Mouse (Mus musculus): ENCODE measurements at regions not wholly inside any gene's neighbourhood (a gene's known extent, or its start where the extent isn't known, plus 50 kb on each side); places are given as distances from the start of the nearest gene placed in this dataset.
"Not testable (repeated sequence)": the region's sequence is repeated elsewhere in the genome, so short reads cannot be mapped to it uniquely, and the experiment has no call there.

- in situ Hi-C loops (cut with MseI, MboI), result no loop called here
Observed at GRCm38 (mm10) chr7:64032921-64033354, 94.2 kb upstream of the Klf13 start.

DNA sequence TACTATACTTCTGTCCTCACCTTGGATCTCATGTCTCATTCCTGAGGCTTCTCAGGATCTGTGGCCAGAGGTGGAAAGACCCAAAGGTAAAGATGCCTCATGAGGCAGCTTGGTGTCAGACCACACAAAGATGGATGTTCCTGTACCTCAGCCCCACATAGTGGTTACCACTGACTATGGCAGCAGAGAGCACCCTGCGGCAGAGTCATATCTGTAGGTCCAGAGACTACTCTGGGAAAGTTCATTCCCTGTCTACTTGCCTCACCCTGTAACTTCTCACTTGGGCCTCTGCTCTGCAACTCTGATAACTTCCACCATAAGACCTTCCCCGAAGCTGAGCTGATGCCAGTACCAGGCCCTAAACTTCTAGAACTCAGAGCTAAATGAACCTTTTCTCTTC lies 91.9 kb upstream of the Klf13 start:
- in situ Hi-C loops (cut with MseI, MboI), result no loop called here

DNA sequence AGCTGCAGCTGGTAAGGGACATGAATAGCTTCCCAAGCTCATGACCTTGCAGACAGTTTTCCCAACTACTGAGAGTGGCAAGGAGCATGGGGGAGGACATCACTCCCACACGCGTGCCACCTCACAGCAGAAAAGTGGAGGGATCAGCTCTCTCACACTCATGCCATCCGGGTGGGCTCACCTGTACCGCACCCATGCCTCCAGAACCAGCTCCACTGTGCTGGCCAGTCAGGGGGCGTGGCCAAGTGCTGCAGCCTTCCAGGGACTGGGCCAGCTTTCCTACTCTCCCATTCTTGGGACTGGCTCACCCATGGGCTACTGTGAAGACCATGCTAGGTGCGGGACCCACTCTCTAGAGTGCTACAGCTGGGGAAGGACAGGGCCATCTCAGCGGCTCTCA lies 88.4 kb upstream of the Klf13 start:
- in situ Hi-C loops (cut with MseI, MboI), result no loop called here

DNA sequence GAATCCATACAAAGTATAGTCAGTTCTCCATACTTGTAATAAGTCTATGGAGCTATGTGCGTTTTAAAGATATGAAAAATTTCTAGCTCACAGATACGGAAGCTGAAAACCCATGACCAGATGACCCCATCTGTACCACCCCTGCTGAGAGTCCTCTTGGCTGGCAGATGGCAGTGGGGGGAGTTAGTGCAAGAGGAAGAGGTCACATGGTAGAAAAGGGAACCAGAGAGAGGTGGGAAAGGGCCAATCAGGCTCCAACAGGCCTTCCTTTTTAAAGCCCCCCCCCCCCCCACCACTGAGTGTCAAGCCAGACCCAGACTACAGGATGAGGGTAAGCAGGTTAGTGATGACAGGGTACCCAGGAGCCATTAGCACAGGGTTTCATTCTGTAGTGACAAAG lies 86.4 kb upstream of the Klf13 start:
- in situ Hi-C loops (cut with MseI, MboI), result no loop called here

- in situ Hi-C loops (cut with MseI, MboI), result no loop called here
Observed at GRCm38 (mm10) chr7:64024253-64024652, 85.5 kb upstream of the Klf13 start.

DNA sequence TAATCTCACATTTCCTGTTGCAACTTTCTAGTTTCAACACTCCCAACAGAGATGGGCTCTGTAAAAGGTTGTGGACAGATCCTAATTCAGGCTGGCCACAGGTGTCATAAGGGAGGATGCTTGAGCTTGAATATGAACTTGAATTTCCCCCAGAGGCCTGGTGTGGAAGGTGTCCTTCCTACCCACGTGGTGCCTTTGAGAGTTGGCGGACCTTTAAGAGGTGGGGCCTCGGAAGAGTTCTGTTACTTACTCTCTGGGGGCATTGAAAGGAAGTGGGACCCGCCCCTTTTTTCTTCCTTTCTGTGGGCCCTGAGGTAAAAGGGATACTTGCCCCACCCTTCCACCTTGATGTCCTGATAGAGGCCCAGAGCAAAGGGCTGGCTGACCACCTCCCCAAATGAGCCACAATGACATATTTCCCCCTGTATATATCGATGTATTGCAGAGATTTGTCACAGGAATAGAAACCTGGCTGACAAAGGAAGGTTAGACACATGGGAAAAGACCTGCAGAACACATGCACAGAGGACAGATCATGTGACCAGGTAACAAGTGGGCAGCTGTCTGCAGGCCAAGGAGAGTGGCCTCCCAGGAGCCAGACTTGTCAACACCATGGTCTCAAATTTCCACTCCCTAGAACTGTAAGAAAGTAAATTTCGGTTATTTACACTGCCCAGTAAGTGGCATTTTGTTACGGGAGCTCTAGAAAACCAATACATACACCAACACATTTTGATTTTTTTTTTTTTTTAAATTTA lies 84.2 kb upstream of the Klf13 start:
- in situ Hi-C loops (cut with MseI, MboI), result no loop called here

- in situ Hi-C loops (cut with MseI, MboI), result no loop called here
Observed at GRCm38 (mm10) chr7:64021241-64022108, 82.8 kb upstream of the Klf13 start.

DNA sequence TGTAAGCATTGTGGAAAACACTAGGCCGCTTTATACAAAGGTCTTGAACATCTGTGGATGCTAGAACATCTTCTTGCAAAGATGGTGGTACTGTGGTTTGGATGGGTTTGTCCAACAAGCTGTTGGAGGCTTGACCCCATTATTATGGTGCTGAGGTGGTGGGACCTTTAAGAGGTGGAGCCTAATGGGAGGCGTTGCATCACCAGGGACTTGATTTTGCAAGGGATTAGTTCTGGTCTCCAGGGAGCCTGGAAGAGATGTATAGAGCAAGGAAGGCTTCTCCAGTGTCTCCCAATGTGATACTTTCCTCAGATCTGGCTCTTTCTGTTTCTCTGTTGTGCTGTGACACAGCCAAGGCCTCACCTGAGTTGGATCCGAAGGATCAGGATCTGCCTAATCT lies 79.4 kb upstream of the Klf13 start:
- in situ Hi-C loops (cut with MseI, MboI), result no loop called here

DNA sequence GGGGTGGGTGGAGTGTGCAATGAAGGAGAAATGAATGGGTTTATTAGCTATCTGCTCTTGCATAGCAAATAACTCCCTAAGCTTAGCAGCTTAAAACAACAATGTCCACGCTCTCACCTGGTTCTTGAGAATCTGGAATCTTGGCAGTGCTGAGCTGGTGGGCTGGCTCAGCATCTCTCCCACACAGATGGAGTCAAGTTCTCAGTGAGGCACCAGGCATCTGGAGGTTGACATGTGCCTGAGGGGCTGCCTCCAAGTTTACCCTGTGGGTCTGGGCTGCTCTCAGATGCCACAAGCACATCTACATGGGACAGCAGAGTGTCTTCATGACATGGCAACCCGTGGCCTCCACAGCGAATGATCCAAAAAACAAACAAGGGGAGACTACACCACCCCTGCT lies 78.2 kb upstream of the Klf13 start:
- in situ Hi-C loops (cut with MseI, MboI), result no loop called here

DNA sequence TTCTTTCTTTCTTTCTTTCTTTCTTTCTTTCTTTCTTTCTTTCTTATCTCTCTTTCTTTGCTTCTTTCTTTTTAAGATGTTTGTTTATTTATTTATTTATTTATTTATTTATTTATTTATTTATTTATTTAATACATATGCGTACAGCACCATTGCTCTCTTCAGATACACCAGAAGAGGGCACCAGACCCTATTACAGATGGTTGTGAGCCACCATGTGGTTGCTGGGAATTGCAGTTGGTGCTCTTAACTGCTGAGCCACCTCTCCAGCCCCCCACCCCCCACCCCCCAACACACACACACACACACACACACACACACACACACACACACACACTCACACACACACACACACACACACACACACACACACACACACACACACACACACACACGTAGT lies 76.4 kb upstream of the Klf13 start:
- in situ Hi-C loops (cut with MseI, MboI), result not testable (repeated sequence)

DNA sequence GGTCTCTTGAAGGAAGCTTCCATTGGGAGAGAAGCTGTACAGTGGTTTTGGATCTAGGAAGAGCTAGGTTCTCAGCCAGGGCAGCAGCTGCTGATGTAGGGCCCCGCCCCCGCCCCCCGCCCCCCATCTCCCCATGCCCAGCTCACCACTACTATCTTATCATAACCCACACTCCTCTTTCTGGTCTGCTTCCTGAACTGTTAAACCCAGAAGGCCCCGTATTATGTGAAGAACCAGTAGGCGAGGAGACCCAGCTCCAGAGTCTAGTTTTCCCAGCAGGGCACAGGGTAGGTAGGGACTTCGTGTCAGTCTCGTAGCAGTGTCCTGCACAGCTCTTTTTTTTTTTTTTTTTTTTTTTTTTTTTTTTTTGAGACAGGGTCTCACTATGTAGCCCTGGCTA lies 75.5 kb upstream of the Klf13 start:
- in situ Hi-C loops (cut with MseI, MboI), result no loop called here

- in situ Hi-C loops (cut with MseI, MboI), result no loop called here
Observed at GRCm38 (mm10) chr7:64013023-64013547, 74.4 kb upstream of the Klf13 start.

GRCm38 (mm10) chr7:64012268-64012601 lies 73.5 kb upstream of the Klf13 start:
- in situ Hi-C loops (cut with MseI, MboI), result no loop called here

DNA sequence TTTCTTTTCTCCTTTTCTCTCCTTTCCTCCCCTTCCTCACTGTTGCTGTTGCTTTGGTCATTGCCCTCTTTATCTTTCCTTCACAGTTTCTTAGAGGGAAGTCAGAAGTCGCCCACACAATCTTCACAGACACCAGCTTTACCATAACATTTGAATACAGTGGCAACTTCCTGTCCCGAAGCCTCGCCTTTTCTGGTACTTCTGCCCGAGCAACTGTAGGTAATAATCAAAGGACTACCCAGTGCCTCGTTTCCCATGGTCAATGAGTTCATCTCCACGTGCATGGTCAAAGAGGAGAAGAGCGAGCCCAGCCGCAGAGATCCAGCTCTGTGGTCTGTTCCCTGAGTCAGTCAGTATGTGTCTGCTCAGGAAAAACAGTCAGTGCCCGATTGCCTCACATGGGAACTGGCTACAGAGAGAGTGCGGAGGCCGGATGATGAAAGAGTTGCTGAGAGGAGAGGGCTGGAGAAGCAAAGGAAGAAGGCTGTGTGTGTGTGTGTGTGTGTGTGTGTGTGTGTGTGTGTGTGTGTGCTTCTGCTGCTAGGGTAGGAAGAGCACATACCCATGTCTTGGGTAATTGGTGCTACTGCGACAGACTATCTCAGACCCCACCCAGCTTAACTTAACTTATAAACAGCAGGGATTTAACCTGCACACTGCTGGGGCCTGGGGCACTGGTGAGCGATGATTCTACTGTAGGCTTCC lies 73.0 kb upstream of the Klf13 start:
- in situ Hi-C loops (cut with MseI, MboI), result no loop called here

- in situ Hi-C loops (cut with MseI, MboI), result no loop called here
Observed at GRCm38 (mm10) chr7:64010640-64011039, 71.9 kb upstream of the Klf13 start.

GRCm38 (mm10) chr7:64007766-64008165 lies 69.1 kb upstream of the Klf13 start:
- in situ Hi-C loops (cut with MseI, MboI), result no loop called here

- in situ Hi-C loops (cut with MseI, MboI), result no loop called here
Observed at GRCm38 (mm10) chr7:64006935-64007334, 68.2 kb upstream of the Klf13 start.

- in situ Hi-C loops (cut with MseI, MboI), result no loop called here
Observed at GRCm38 (mm10) chr7:64005765-64006164, 67.0 kb upstream of the Klf13 start.

DNA sequence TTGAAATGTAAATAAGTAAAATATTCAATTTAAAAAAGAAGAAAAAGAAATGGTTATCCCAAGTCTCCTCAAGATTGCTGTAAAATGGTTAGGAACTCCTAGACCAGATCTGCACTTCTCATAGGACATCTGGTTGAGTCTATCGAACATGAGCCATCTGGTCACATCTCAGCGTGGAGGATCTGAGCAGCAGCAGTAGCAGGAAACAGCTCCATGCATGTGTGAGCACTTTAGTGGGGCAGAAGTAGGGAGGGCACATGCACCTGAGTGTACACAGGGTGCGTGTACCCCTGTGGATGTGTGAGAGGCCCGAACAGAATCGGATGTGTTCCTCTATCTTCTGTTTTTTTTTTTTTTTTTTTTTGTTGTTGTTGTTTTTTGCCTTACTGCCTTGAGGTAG lies 65.2 kb upstream of the Klf13 start:
- in situ Hi-C loops (cut with MseI, MboI), result no loop called here

DNA sequence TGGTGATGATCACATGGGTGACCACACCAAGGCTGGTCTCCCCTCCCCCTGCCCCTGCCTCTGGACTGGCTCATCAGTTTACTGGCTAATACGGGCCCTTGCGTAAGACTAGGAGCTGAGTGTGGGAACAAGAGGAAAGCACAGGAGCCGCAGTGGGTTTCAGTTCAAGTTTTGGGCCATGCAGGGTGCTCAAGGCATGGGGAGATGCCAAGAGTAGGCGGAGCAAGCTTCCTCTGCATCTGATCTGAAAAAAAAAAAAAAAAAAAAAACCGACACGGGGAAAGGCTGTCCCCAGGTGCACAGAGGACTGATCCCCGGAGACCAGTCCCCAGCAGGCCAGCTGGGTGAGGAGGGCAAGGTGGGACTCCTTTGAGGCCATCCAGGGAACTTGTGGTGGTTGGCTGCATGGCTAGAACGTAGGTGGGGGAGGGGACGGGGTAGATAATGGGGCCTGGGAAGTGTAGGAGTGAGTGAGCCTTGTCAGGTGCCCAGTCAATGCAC lies 62.9 kb upstream of the Klf13 start:
- in situ Hi-C loops (cut with MseI, MboI), result no loop called here

DNA sequence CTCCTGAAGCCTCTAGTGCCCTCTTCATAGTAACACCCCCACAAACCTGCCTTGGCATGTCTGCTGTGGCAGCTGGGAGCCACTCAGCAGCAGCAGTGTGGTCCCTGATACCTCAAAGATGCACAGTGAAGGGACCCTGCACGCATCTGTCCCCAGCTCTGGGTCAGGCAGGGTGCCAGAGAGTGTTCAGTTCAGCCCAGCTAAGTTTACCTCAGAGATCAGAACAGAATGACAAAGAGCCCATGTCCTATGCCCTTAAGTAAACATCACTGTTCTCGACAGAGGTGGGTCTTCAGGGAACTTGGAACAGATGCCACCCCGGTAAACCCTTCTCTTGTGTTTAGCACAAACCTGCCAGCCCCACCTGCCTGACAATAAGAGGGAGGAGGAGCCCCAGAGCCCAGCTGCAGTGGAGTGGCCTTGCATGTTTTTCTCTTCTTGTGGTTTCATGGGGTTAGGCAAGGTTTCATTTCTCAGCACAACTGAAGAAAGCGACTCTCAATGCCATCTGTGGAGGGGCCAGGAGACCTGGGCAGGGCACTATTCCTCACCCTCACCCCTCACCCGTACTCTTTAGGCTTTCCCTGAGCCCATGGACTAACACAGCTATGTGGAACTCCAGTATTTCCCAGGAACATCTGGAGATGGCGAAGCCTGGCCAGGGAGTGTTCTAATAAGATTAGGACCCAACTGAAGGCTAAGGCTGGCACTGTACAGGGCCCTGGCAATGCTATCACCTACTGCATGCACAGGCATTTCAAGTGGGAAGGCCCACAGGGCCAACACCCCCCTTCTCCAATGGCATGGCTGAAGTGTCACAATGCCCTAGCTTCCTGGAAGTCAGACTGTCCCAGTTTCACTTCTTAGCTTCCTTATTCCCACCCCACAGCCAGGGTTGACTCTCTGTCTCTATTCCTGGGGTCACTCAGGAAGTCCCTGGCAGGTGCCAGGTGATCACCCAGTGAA lies 60.6 kb upstream of the Klf13 start:
- in situ Hi-C loops (cut with MseI, MboI), result no loop called here
